Mouse (Mus musculus) cerebellum, adult 18-20 months (tissue): Measurements from ENCODE around the gene Fut1.

Experiments used
- DNase-seq, 2 experiments: peaks; one replicate each; pipeline ENCODE4 v3.0.0; 2021

The Fut1 gene

DNA sequence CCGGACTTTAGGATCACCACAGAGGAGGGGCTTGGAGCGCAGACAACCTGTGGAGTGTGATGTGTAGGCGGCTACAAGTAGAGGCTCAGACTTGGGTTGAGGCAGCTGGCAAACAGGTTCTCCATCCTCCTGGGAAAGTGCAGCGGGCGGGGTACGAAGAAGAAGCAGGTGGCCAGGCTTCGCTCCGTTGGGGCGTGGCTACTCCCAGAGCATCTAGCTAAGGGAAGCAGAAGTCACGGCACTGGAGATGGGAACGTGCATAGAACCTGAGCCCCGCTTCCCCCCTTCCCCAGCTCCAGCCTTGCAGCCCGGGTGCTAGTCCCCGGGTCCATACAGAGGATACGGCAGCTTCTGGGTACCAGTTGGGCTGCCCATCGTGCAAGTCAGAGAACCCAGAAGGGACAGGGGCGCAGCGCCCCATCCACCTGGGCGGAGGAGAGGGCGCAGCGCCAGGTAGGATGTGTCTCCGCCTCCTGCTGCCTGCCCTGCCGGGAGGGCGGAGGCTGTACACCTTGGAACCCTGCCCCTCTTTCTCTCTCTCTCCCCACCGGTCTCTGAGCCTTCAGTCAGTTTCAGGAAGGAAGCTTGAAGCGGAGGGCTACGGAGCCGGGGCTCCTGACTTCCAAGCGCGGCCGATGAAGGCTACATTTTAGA, at the start of gene Fut1:
Fut1 (plus strand) TSS at position 248 of the 654 bp plus-strand sequence.
- DNase-seq: peak; percentile 38 to 42

DNA sequence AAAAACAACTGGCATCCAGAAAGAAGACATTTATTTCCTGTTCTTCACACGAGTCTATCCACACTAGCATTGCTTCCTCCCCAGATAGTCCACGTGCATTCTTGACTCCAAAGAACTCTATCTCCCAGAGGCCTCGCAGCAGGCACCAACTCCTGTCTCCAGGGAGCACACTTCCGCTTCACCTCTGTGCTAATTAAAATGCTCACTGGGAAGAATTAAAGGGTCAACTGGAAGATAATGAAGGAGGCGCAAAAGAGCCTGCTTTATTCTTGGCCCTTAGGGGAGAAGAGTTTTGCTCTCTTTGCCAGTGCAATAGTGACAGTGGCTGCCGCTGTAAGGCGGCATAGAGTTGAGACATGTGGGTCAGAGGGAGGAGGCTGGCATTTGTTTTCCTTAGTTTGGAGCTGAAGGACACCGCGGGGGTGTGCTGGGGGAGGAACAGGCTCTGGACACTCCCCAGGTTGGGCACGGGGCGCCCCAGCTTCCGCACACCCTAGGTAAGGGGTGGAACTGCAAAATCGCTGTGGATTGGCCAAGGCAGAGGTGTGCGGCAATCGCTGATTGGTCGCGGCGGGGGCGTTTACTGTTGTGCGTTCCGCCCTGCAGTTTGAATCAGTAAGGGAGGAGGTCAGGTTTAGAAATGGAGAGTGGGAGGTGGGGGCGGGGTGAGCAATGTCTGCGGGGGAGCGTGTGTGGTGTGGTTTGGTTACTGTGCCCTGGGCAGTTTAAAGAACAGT, 49.1 kb upstream of the Fut1 start:
- DNase-seq: peak; percentile 90 to 96

DNA sequence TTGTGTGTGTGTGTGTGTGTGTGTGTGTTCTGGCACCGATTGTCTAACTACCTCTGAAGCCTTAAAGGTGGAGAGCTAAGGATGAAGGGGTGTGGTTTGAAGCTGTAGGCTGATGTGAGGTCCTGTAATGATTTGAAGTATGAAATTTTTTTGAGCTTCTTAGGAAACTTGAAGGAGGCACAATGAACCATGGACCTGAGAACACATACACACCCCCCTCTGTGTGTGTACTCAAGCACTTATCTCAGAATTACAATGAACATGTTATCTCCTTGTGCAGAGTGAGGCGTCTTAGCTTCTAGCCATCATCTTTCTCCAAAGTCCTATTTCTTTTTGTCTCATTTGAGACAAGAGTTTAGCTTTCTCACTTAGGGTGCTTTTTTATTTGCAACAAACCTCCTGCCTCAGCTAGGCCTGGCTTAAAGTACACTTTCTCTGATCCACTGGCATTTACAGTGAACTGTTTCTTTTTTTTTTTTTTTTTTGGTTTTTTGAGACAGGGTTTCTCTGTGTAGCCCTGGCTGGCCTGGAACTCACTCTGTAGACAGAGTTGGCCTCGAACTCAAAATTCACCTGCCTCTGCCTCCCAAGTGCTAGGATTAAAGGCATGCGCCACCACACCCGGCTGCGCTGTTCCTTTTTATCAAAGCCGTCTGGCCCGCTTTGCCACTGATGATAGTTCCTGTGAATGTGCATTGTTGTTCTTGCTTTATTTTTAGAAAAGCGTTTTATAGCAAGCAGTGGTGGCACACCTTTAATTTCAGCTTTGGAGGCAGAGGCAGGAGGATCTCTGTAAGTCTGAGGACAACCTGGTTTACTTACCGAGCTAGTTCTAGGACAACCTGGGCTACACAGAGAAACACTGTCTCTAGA, 48.3 kb upstream of the Fut1 start:
- DNase-seq: no peak

DNA sequence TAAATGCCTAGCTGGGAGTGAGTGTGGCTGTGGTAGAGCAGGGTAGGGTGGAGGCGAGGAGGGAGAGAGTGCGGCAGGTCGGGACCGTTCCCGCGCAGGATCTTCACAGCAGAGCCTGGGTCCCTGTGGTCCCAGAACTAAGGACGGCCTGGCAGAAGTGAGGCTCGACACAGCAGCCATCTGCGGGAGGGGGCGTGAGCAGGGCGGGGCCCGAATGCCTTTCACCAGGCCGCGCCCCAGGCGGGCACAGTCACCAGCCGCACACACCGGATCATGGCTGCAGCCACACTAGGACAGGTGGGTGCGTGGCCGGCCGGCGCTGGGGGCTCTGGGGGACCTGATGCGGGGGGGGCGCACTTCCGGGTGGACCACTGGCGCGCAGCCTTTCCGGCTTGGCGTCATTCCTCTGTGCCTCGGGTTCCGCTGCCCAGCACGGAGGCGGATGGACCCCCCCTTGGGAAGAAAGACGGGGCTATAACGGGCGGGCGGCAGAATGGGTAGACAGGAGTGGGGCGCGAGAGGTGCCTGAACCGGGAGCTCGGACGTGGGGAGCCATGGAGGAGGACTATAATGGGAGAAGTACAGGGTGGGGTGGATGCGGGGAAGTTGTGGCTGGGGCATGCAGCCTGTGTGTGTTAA, 46.9 kb upstream of the Fut1 start, which contains the start of gene Bcat2:
Bcat2 (plus strand) TSS at position 51 of the 639 bp plus-strand sequence.
- DNase-seq: peak; percentile 80 to 81

DNA sequence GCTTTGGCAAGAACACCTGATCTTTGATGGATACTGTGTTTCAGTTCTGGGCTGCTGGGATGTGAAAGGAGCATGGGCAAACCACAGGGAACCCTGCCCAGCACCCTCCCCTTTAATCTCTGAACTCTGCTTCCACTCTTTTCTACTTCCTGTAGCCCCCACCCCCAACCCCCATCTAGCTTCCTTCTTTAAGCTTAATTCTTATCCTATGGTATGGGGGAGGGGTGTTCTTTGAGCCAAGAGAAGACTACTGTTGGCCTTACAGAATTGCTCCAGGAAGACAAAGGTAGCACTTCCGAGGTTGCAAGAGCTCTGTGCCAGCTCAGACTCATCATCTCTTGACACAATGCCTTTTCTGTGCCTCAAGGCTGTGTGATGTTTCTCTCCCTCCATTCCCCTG, 45.1 kb upstream of the Fut1 start:
- DNase-seq: no peak

DNA sequence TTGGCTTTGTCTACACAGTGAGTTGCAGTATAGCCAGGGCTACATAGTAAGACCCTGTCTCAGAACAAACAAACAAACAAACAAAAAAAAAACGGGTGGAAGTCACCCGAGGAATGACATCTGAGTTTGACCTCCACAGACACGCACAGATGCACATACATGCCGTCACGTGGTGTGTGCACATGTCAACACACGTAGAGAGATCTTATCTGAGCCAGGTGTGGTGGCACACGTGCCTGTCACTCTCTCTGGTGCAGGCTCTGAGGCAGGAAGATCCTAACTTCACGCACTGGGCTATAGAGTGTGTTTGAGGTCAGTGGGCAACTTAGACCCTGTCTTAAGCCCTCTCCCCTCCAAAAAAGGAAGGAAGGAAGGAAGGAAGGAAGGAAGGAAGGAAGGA, 43.1 kb upstream of the Fut1 start:
- no peak for DNase-seq

DNA sequence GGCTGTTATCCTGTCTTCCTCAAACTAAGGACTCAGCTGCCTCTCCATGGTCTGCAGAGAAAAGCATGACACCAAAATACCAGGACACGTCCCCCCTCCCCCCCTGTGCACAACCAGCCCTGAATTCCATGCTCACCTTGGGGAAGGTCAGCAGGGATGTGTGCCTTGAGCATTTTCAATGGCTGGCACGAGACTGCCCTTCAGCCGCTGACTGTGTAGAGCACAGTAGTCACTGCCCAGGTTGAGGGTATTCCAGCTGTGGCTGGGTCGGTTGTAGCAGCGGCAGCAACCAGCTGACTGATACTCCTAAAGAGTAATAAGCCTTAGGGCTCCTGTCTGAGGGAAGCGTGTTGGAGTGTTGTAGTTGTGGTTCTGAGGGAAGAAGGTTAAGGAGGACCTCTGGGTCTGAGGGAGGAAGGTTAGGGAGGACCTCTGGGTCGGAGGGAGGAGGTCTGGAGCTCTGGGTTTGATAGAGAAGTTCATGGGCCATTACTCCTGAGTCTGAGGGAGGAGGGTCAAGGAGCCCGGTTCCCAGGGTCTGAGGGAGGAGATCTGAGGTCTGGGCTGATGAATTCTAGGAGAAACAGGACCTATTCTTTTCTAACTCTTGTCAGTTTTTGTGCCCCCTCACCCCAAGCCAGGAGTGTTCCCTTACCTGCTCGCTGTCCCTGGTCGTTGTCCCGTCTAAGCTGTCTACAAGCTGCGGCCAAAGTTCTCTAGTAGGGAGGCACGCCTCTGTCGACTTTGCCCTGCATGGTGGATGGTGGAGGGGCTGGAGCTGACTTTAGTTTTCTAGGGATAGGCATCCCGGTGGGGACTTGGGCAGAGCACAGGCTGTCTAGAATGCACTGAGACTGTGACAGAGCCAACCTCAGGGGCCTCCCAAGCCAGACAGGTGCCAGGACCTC, 42.4 kb upstream of the Fut1 start:
- no peak for DNase-seq

DNA sequence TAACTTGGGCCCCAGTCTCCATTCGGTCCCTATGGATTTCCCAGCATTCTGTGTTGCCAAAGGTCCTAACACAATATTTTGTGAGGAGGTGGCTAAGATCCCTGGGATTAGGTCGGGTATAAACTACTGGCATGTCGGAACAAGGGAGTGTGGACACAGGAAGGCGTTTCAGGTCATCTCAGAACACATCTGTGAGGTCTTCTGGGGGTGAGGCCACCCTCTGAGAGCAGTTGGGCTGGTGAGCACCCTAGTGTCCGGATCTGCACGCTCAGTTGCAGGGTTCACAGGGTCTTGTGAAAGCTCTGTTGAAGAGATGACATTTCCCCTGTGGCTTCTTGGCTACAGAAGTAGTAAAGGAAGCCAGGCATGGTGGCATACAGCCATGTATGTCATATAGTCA, 31.2 kb upstream of the Fut1 start:
- no peak for DNase-seq

DNA sequence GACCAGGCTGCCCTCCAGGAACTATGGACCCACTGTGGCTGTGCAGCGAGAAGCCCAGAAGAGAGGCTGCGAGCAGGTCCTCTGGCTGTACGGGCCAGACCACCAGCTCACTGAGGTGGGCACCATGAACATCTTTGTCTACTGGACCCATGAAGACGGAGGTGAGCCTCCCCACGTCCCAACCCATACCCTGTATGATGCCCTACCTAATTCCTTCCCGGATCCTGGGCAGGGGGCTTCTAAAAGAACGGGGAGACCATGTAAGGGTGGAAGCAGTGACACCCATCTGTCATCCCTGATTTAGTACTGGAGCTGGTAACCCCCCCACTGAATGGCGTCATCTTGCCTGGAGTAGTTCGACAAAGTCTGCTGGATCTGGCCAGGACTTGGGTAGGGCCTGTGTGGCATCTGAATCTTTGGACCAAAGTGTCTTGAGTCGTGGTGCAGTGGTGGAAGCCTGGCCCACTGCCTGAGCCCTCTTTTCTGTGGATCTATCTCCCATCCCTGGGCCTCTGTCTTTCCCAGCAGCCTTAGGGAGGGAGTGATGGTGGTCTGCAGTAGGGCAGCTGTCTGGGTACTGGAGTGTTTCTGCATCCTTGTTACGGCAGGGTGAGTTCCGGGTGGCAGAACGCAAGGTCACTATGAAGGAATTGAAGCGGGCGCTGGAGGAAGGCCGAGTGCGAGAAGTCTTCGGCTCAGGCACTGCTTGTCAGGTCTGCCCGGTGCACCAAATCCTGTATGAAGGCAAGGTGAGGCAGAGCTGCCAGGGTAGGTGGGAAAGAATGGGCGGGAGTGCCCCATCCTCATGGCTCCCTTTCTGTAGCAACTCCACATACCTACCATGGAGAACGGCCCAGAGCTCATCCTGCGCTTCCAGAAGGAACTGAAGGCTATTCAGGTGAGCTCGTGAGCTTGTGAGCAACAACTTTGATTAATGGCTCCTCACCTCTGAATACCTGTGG, 29.2 kb upstream of the Fut1 start:
- DNase-seq: no peak

DNA sequence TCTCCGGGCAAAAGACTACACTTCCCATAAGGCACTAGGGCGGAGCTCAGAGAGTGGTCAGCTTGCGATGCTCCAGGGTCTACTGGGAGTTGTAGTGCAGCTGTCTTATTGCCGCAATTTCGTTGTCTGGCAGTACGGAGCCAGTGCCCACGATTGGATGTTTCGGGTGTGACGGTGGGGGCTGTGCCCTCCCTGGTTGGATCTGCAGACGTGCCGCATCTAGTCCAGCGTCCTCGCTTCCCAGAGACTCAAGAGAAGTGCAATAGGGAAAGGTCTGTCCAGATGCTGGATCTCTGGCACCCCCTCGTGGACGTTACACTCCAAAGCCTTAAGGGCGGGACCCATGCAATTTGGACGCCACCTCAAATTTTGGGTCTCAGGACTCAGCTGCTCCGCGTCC, 27.9 kb upstream of the Fut1 start:
- peak; percentile 94 to 97 for DNase-seq

DNA sequence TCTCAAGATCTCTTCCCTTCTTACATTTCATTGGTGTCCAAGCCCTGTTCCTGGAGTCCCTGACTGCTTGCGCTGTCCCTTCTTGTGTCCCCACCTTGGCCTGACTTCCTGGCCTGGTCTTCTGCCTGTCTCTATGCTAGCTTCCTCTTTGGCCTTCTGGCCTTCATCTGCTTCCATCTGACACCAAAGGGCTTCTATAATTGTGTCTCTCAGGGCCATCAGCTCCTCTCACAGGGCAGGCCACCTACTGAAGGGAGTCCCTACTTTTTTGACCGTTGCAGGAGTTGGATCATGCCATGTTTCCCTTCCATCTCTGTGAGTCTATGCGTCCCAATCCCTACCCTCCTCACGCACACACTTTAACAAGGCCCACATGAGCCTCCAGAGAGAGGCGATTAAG, 27.2 kb upstream of the Fut1 start:
- no peak for DNase-seq

DNA sequence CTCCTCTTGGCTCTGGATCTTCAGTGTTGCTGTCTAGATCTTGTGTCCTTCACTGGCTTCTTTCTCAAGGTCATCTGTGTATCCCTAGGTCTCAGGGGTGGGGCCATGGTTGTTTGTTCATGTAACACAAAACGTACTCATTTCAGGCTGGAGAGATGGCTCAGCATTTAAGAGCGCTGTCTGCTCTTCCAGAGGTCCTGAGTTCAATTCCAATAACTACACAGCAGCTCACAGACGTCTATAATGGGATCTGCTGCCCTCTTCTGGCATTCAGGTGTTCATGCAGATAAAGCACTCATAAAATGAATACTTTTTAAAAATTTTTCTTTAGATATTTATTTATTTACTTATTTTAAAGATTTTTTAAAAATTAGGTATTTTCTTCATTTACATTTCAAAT, 26.2 kb upstream of the Fut1 start:
- DNase-seq: no peak

DNA sequence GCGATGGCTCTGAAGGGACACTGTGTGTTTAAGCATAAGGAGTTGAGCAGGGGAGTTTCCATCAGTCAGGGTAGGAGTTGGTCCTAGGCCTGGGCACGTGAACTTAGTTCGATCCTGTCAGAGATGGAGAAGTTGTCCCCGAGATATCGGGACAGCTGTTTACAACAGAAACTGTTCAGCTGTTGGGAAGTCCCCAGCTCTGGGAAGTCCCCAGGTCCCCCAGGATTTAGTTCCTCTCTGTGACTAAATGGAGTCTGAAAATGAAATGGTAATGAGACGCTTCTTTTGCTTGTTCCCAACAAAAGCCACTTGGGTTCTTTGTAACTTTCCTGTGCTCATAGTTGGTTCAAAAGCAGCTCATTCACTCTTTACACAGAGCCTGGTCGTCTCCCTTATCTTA, 25.2 kb upstream of the Fut1 start:
- DNase-seq: no peak

DNA sequence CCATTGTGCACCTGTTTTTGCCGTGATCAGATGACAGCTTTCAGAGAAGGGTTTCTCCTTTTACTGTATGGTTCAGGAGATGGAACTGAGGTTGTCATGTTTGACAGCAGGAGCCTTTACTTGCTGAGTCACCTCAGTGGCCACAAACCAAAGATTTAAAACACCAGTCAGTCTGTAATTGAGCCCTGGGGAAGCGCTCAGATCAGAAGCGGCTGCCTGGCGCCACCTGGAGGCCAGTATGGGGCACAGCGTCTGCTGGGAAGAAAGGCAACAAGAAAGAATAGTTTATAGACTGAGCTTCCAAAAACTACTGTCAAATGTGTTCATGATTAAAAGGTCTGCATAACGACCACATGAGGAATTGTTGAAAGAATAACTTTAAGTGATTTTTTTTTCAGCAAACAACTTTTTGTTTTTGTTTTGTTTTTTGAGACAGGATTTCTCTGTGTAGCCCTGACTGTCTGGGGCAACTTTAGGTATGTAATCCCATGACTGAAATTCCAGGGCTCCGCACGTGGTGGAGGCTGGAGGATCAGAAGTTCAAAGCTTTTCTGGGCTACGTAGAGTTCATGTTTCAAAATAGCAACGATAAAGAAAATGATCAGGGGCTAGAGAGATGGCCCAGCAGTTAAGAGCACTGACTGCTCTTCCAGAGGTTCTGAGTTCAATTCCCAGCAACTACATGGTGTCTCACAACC, 23.8 kb upstream of the Fut1 start:
- peak; percentile 73 to 87 for DNase-seq

DNA sequence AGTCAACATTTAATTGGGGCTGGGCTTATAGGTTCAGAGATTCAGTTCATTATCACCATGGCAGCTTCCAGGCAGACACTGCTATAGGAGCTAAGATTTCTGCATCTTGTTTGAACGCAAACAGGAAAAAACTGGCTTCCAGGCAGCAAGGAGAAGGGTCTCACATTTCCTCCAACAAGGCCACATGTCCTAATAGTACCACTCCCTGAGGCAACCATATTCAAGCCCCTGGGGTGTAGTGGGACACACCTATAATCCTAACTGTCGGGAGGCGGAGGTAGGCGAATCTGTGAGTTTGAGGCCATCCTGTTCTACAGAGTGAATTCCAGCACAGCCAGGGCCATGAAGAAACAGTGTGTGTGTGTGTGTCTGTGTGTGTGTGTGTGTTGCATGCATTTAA, 21.9 kb upstream of the Fut1 start:
- no peak for DNase-seq

DNA sequence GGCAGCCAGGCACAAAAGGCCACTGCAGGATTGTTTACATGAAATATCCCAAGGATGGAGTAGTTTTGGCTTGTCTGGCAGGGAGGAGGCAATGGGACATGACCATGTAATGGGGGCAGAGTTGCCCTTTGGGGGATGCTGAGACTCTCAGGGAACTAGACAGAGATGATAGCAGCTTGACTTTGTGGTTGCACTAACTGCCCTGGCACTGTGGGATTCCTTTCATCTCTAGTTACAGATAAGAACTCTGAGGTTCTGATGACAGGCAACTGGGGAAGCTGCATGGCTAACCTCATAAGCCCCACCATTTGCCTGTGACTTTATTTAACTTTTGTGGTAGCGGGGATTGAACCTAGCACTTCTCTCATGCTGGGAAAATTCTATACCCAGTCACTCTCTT, 21.0 kb upstream of the Fut1 start:
- DNase-seq: no peak

DNA sequence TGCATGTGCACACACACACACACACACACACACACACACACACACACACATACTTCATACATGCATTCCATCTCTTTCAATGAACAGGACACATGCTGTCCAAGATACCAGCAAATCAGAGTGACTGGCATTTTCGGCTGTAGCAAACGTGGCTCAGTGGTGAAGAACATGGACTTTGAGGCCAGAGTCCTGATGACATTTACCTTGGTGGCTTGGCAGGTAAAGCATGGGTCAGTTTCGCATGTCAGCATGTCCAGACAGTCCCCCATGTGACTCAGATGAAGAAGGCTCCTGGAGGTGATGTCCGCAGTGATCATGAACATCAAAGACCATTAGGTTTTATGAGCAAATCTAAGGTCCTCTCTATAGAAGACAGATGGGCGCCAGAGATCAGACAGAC, 20.1 kb upstream of the Fut1 start:
- no peak for DNase-seq

DNA sequence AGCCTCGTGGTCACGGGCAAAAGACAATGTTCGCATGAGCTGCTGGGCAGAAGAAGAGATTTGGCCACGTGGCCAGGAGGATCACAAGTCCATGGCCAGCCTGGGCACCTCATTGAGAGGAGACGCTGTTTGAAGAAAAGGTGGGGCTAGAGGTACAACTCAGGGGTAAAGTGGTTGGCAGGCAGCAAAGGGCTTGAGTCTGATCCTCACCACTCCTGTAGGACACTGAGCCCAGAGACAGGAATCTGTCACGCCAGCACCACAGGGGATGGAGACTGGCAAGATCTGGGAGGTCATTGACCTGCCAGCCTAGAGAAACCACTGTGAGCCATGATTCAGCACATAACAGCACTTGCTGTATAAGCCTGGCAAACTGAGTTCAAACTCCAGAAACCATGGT, 19.6 kb upstream of the Fut1 start:
- DNase-seq: no peak

DNA sequence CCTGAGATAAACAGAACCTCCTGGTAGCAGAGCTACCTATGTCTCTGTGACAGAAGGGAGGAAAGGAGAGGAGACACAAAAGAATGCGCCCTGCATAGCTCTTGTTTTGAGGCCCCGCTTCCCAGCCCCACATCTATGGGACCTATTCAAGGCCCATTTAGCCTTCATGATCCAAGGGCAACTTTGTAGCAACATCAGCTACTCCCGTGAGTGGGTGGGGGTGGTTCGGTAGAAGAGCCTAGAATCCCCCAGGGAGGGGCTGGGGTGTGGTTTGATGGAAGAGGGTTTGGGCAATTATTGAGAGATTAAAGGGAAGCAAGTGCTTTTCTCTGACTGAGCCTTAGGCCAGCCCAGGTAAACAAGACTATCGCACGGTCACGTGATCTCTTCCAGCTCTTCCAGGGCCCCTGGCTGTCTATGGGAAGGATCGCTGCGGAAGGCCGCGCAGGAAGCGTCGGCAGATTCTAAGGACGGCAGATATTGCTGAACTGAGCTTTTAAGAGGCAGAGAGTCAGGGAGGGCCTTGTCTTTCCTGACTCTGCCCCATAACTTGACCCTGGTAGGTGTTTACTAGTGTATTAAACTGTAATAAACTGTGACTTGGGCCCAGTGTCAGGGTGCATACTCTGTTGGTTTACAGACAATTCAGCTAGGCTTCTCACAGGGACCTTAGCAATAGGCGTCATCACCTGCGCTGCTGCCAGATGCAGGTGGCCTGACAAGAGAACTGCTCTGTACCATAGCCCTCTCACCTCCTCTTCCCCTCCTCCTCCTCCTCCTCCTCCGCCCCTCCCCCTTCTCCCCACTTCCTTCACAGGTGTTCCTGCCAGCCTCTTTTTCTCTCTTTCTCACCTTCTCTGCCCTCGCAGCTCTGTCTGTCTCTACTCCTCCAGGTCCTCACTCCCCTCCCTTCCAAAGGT, 17.9 kb upstream of the Fut1 start:
- no peak for DNase-seq
